Mouse (Mus musculus) spleen, adult 2 months (tissue): ENCODE measurements around the gene Ankrd60.

Experiments
- CTCF ChIP-seq: fragments of 200-500 bp; IDR thresholded peaks from 2 replicates; pipeline ENCODE4 v1.5.1; 2011; ENCODE audit warnings: mild to moderate bottlenecking, inconsistent platforms; ENCODE audit not compliant: insufficient read depth, insufficient read length, insufficient replicate concordance; ENCODE audit errors: extremely low read depth
- POLR2A ChIP-seq: fragments of 200-500 bp; IDR thresholded peaks from 2 replicates; pipeline ENCODE4 v1.6.1; 2011; ENCODE audit warnings: low read depth, low read length, inconsistent platforms

DNA sequence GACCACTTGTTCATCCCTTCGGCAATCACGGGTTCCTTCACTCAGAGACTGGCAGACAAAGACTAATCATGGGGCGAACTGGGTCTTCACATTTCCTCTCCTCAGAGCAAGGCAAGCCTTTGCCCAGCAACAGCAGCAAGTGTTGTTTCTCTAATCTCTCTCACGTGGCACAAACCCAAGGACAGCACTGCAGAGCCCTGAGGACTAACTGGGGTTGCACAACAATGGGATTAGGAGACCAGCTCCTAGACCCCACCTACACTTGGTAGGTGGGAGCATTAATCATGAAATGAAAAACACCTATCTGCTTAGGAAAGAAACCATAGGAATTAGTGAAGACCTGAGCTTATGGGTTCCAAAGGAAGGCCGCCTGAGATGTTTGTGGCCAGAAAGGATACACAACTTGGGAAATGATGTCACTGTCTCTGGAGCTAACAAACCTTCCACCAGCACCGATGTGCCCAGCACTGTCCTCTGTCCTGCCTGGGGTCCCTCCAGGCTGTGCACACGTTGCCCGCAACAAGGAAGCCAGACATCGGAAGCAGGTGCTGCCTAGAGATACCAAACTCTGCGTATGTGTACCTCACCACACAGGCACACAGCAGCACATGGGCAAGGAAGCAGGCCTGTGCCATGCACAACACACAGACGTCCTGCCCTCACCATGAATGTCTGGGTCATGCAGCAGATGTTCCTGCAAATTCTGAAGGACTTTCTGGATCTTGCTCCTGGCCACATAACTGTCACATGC is 16.3 kb upstream of the Ankrd60 start:
- TF ChIP-seq POLR2A, result no peak
- no peak for TF ChIP-seq CTCF
